Mouse (Mus musculus): ENCODE measurements around the gene Cldn15. TPM values are rescaled to one million over a fixed set of nuclear protein-coding genes. Genes with fewer than 3 reads are reported as not detected.
A peak's percentile ranks its signal among the peaks of the same experiment; 100 is the strongest.
"Not testable (repeated sequence)": the region's sequence is repeated elsewhere in the genome, so short reads cannot be mapped to it uniquely, and the experiment has no call there.

The Cldn15 gene
- polyA plus RNA-seq, 2 experiments from 2014 or later = not detected

GRCm38 (mm10) chr5:136949551-136950336 lies 16.7 kb upstream of the Cldn15 start:
- not testable (repeated sequence) for ATAC-seq

GRCm38 (mm10) chr5:136950521-136950920 lies 15.9 kb upstream of the Cldn15 start:
- no peak for ATAC-seq

GRCm38 (mm10) chr5:136952153-136952552 lies 14.3 kb upstream of the Cldn15 start:
- ATAC-seq = no peak

GRCm38 (mm10) chr5:136953015-136953414 lies 13.4 kb upstream of the Cldn15 start, which contains the start of gene Fis1:
Gene Fis1 (plus strand): TSS chr5:136953275.
- peak; percentile 87 for ATAC-seq

- no peak for ATAC-seq
These were observed 12.9 kb upstream of the Cldn15 start for GRCm38 (mm10) chr5:136953440-136953951.

GRCm38 (mm10) chr5:136955622-136956021 lies 10.8 kb upstream of the Cldn15 start:
- ATAC-seq = no peak

- no peak for ATAC-seq
These were observed 9.2 kb upstream of the Cldn15 start for GRCm38 (mm10) chr5:136957250-136957649.

GRCm38 (mm10) chr5:136958991-136959605 lies 7.3 kb upstream of the Cldn15 start:
- ATAC-seq = no peak

GRCm38 (mm10) chr5:136960053-136960452 lies 6.4 kb upstream of the Cldn15 start:
- ATAC-seq = no peak

- no peak for ATAC-seq
These were observed 5.0 kb upstream of the Cldn15 start for GRCm38 (mm10) chr5:136961334-136961982.

GRCm38 (mm10) chr5:136961983-136962461 lies 4.4 kb upstream of the Cldn15 start:
- peak; percentile 90 for ATAC-seq

GRCm38 (mm10) chr5:136962501-136962900 lies 3.9 kb upstream of the Cldn15 start:
- ATAC-seq = peak; percentile 72

GRCm38 (mm10) chr5:136962966-136963540 lies 3.4 kb upstream of the Cldn15 start:
- ATAC-seq = no peak

- no peak for ATAC-seq
These were observed 1.2 kb upstream of the Cldn15 start for GRCm38 (mm10) chr5:136965210-136965609.

GRCm38 (mm10) chr5:136965686-136966085 lies 730 bp upstream of the Cldn15 start:
- no peak for ATAC-seq

GRCm38 (mm10) chr5:136966861-136967455 lies 542 bp downstream of the Cldn15 start:
- no peak for ATAC-seq

- no peak for ATAC-seq
These were observed 1.2 kb downstream of the Cldn15 start for GRCm38 (mm10) chr5:136967592-136967991.

- peak; percentile 66 for ATAC-seq
These were observed 4.3 kb downstream of the Cldn15 start for GRCm38 (mm10) chr5:136970703-136971102.

- ATAC-seq = no peak
These were observed 7.3 kb downstream of the Cldn15 start for GRCm38 (mm10) chr5:136973670-136974069.

- ATAC-seq = no peak
These were observed 11.4 kb downstream of the Cldn15 start for GRCm38 (mm10) chr5:136977769-136978168.

- ATAC-seq = no peak
These were observed 13.3 kb downstream of the Cldn15 start for GRCm38 (mm10) chr5:136979762-136980161.

- ATAC-seq = no peak
These were observed 14.6 kb downstream of the Cldn15 start for GRCm38 (mm10) chr5:136980974-136981373.
